Mouse (Mus musculus): ENCODE data around the gene Mcrip2. TPM values are rescaled to one million over a fixed set of nuclear protein-coding genes. Genes with fewer than 3 reads are reported as not detected.

Mcrip2 gene
- total RNA-seq, 1 experiment: 12.3 TPM

DNA sequence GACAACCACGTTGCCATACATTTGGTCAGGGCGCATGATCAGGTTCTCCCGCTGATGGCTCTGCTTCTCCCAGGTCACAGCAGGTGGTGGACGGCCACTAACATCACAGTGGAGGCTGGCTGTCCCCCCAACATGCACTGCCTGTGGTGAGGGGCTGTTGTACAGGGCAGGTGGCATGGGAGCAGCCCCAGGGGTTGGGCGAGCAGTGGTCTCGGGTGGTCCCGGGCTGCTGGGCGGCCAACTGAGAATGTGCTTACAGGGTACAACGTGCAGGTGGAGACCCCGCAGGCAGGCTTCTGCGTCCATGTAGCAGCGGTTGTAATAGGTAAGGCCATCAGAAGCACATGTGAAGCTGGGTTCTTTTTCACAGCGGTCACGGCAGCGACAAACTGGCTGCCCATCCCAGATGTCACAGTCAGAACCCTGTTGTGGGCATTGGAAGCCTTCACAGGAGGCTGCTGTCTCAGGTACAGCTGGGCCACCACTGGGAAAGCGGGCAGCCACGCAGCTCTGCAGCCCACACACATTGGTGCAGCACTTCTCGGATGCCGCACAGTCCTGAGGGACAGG lies 10.1 kb upstream of the Mcrip2 start:
- no peak for DNase-seq (ENCODE audit: low read depth, low spot score)
- TF ChIP-seq MAFK (IDR thresholded peaks at IDR 0.05; ENCODE audit: insufficient read depth, low read depth, low read length) (no peak), ZNF384 (IDR thresholded peaks at IDR 0.05; ENCODE audit: low read depth, low read length) (no peak), ZC3H11A (IDR thresholded peaks at IDR 0.05; ENCODE audit: borderline replicate concordance, low read depth, low read length) (no peak), CHD2 (IDR thresholded peaks at IDR 0.05; ENCODE audit: low read depth, low read length) (no peak), HCFC1 (IDR thresholded peaks at IDR 0.05; ENCODE audit: borderline replicate concordance, insufficient read depth, low read length) (no peak)
- no peak overlapping the region for H3K4me3 ChIP-seq (ENCODE audit: insufficient read depth in 1 of 2, low read depth in 1 of 2, low read length in 2 of 2, poor library complexity in 1 of 2, severe bottlenecking in 1 of 2)
- H3K9me3 ChIP-seq (ENCODE audit: control insufficient read depth, insufficient read depth, low read depth, low read length): no peaks in the 10 kb centered on the region
- no peak overlapping the region for H3K27ac ChIP-seq (ENCODE audit: insufficient read depth, low read depth, low read length, poor library complexity, severe bottlenecking)
- no peak overlapping the region for H3K9ac ChIP-seq (ENCODE audit: insufficient read depth, low read depth, low read length, poor library complexity, severe bottlenecking)
- H3K36me3 ChIP-seq (ENCODE audit: control insufficient read depth, insufficient read depth, low read length, poor library complexity, severe bottlenecking): peaks cover 23% of the 10 kb centered on the region
- peaks cover 5 to 42% of the 10 kb centered on the region in 2 experiments; a peak in 3 of 4 replicates for H3K4me1 ChIP-seq (ENCODE audit: control insufficient read depth in 2 of 2, insufficient read depth in 2 of 2, low read length in 2 of 2, poor library complexity in 1 of 2)
- in situ Hi-C loops (cut with MboI; ENCODE audit: low sequenced_read_pairs in 2 of 2, unreplicated experiment in 2 of 2): no loop called here

DNA sequence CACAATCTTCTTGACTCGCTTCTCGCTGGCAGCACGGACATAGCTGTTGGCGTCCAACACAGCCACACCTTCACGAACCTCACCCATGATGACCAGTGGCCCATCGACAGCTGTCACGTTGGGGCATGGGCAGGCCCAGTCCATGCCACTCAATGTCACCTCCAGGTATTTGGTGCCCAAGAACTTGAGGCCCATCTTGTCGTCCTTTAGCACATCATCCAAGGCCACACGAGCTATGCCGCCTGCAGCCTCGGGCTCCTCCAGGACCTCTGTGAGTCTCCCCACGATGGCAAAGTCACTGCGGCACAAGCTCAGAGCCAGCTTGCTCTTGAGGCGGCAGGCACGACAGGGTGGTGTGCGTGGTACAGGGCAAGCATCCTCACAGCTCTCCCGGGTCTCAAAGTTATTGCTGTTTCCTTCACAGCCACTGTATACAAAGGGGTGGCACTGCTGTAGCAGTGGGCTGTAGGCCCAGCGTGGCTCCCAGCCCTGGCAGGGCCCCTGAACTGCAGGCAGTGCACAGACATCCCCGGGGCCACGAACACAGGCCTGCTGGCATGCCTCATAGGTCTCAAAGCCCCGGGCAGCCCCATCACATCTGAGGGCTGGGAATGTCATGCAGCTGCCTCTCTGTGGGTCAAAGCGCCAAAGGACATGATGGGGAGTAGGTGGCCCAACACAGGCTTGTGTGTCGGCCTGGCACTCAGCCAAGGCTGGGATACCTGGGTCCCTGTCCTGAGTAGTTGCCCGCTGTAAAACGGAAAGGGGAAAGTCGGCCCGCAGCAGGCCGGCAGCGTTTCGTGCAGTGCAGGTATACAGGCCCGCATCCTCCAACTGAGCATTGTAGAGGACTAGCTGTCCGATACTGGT lies 9.4 kb upstream of the Mcrip2 start:
- Histone ChIP-seq H3K9ac (ENCODE audit: insufficient read depth, low read depth, low read length, poor library complexity, severe bottlenecking) (no peak overlapping the region), H3K9me3 (ENCODE audit: control insufficient read depth, insufficient read depth, low read depth, low read length) (no peaks in the 10 kb centered on the region), H3K27ac (ENCODE audit: insufficient read depth, low read depth, low read length, poor library complexity, severe bottlenecking) (no peak overlapping the region), H3K4me3 (ENCODE audit: insufficient read depth in 1 of 2, low read depth in 1 of 2, low read length in 2 of 2, poor library complexity in 1 of 2, severe bottlenecking in 1 of 2) (no peak overlapping the region), H3K36me3 (ENCODE audit: control insufficient read depth, insufficient read depth, low read length, poor library complexity, severe bottlenecking) (peaks cover 16% of the 10 kb centered on the region), H3K4me1 (ENCODE audit: control insufficient read depth in 2 of 2, insufficient read depth in 2 of 2, low read length in 2 of 2, poor library complexity in 1 of 2) (peaks cover 5 to 40% of the 10 kb centered on the region in 2 experiments; a peak in 3 of 4 replicates)
- DNase-seq (ENCODE audit: low read depth, low spot score): no peak
- TF ChIP-seq ZC3H11A (IDR thresholded peaks at IDR 0.05; ENCODE audit: borderline replicate concordance, low read depth, low read length): no peak
- TF ChIP-seq MAFK (IDR thresholded peaks at IDR 0.05; ENCODE audit: insufficient read depth, low read depth, low read length): no peak
- no peak for TF ChIP-seq ZNF384 (IDR thresholded peaks at IDR 0.05; ENCODE audit: low read depth, low read length)
- TF ChIP-seq CHD2 (IDR thresholded peaks at IDR 0.05; ENCODE audit: low read depth, low read length): no peak
- TF ChIP-seq HCFC1 (IDR thresholded peaks at IDR 0.05; ENCODE audit: borderline replicate concordance, insufficient read depth, low read length): no peak
- in situ Hi-C loops (cut with MboI; ENCODE audit: low sequenced_read_pairs in 2 of 2, unreplicated experiment in 2 of 2): no loop called here

GRCm38 (mm10) chr17:25877025-25877424 lies 8.5 kb upstream of the Mcrip2 start:
- Histone ChIP-seq H3K9ac (ENCODE audit: insufficient read depth, low read depth, low read length, poor library complexity, severe bottlenecking) (no peak overlapping the region), H3K36me3 (ENCODE audit: control insufficient read depth, insufficient read depth, low read length, poor library complexity, severe bottlenecking) (peaks cover 16% of the 10 kb centered on the region), H3K4me3 (ENCODE audit: insufficient read depth in 1 of 2, low read depth in 1 of 2, low read length in 2 of 2, poor library complexity in 1 of 2, severe bottlenecking in 1 of 2) (no peak overlapping the region), H3K27ac (ENCODE audit: insufficient read depth, low read depth, low read length, poor library complexity, severe bottlenecking) (no peak overlapping the region), H3K9me3 (ENCODE audit: control insufficient read depth, insufficient read depth, low read depth, low read length) (no peaks in the 10 kb centered on the region), H3K4me1 (ENCODE audit: control insufficient read depth in 2 of 2, insufficient read depth in 2 of 2, low read length in 2 of 2, poor library complexity in 1 of 2) (peaks cover 5 to 35% of the 10 kb centered on the region in 2 experiments; a peak in 3 of 4 replicates)
- no peak for DNase-seq (ENCODE audit: low read depth, low spot score)
- TF ChIP-seq MAFK (IDR thresholded peaks at IDR 0.05; ENCODE audit: insufficient read depth, low read depth, low read length): no peak
- TF ChIP-seq CHD2 (IDR thresholded peaks at IDR 0.05; ENCODE audit: low read depth, low read length): no peak
- TF ChIP-seq ZNF384 (IDR thresholded peaks at IDR 0.05; ENCODE audit: low read depth, low read length): no peak
- TF ChIP-seq ZC3H11A (IDR thresholded peaks at IDR 0.05; ENCODE audit: borderline replicate concordance, low read depth, low read length): no peak
- no peak for TF ChIP-seq HCFC1 (IDR thresholded peaks at IDR 0.05; ENCODE audit: borderline replicate concordance, insufficient read depth, low read length)
- in situ Hi-C loops (cut with MboI; ENCODE audit: low sequenced_read_pairs in 2 of 2, unreplicated experiment in 2 of 2): no loop called here

DNA sequence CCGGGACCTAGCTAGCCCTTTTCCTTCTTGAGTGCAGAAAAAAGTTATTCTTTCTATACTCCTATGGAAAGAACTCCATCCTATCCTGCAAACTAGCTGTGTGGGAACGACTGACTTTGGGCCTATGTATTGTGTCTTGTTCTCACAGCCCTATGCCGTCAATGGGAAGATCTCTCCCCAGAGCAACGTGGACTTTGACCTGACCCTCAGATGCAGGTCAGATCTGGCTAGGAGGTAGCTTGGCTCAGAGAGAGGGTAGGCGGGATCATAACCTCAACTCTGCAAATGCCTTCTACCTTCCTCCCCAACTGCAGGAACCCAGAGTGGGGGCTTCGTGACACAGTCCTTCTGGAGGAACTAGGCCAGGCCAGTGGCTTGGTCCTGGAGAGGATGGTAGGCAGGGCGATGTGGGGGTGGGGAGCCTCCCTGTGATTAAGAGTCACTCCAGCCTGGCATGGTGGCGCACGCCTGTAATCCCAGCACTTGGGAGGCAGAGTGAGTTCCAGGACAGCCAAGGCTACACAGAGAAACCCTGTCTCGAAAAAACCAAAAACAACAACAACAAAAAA lies 7.9 kb upstream of the Mcrip2 start:
- Histone ChIP-seq H3K27ac (ENCODE audit: insufficient read depth, low read depth, low read length, poor library complexity, severe bottlenecking) (no peak overlapping the region), H3K9me3 (ENCODE audit: control insufficient read depth, insufficient read depth, low read depth, low read length) (no peaks in the 10 kb centered on the region), H3K4me1 (ENCODE audit: control insufficient read depth in 2 of 2, insufficient read depth in 2 of 2, low read length in 2 of 2, poor library complexity in 1 of 2) (peaks cover 0 to 31% of the 10 kb centered on the region in 2 experiments; a peak in 3 of 4 replicates), H3K9ac (ENCODE audit: insufficient read depth, low read depth, low read length, poor library complexity, severe bottlenecking) (no peak overlapping the region), H3K36me3 (ENCODE audit: control insufficient read depth, insufficient read depth, low read length, poor library complexity, severe bottlenecking) (peaks cover 12% of the 10 kb centered on the region), H3K4me3 (ENCODE audit: insufficient read depth in 1 of 2, low read depth in 1 of 2, low read length in 2 of 2, poor library complexity in 1 of 2, severe bottlenecking in 1 of 2) (peak overlapping the region in 1 of 2 experiments; percentile 82; a peak in 1 of 4 replicates)
- in situ Hi-C loops (cut with MboI; ENCODE audit: low sequenced_read_pairs in 2 of 2, unreplicated experiment in 2 of 2): no loop called here
- no peak for DNase-seq (ENCODE audit: low read depth, low spot score)
- TF ChIP-seq MAFK (IDR thresholded peaks at IDR 0.05; ENCODE audit: insufficient read depth, low read depth, low read length) (no peak), ZNF384 (IDR thresholded peaks at IDR 0.05; ENCODE audit: low read depth, low read length) (no peak), ZC3H11A (IDR thresholded peaks at IDR 0.05; ENCODE audit: borderline replicate concordance, low read depth, low read length) (no peak), HCFC1 (IDR thresholded peaks at IDR 0.05; ENCODE audit: borderline replicate concordance, insufficient read depth, low read length) (no peak), CHD2 (IDR thresholded peaks at IDR 0.05; ENCODE audit: low read depth, low read length) (no peak)
